Mouse (Mus musculus): ENCODE measurements at regions not wholly inside any gene's neighbourhood (a gene's known extent, or its start where the extent isn't known, plus 50 kb on each side); places are given as distances from the start of the nearest gene placed in this dataset.

DNA sequence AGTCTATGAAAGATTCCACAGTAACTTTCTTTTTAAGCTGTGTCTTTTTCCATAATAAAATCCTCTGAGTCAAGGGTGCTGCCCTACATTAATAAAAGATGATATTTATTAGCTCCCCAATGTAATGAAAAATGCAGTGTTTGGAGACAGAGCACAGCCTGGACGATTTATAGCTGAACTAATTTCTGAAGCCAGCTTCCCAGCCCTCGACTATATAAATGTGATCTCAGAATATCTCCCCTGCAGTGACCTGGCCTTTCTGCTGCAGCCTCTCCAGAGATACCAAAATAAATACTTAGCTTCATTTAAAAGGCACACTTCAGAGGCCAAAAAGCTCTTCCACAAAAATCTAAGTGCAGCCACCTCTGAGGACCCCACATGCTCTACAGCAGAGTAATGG, 534.7 kb downstream of the Zfp619 start:
- no peak for DNase-seq

DNA sequence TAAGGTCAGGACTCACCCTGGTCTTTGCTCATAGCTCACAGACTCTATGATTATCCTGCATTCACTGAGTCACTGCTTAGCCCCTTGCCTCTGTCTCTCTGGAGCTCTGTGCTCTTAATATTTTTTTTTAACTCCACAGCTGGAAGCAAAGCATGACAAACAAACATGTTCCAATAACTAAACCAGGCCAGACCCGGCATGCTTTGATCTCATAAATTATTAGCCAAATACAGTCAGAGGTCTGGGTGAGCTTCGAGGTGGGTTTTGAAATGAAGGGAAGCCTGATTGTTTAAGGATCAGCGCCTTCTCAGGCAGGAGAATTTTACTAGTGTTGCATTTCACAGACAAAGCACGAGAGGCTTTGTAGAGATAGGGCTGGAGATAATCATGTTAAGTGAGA, 541.3 kb downstream of the Zfp619 start:
- no peak for DNase-seq

DNA sequence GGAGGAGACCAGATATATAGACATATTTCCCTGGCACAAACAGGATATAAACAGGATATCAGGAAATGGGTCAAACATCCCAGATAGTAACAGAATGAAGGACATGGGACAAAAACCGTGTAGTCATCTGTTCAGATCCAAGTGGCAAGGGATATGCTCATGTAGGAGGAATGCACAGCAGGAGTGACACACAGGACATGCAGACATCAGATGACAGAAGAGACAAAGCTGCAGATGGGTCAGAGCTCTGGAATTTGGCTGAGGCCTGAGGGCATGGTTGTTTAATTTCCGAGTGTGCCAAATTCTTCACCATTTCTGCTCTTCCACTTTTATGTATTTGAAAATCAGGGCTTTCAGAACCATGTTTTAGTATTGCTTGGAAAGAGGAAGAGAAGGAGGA, 547.1 kb downstream of the Zfp619 start:
- DNase-seq: no peak

DNA sequence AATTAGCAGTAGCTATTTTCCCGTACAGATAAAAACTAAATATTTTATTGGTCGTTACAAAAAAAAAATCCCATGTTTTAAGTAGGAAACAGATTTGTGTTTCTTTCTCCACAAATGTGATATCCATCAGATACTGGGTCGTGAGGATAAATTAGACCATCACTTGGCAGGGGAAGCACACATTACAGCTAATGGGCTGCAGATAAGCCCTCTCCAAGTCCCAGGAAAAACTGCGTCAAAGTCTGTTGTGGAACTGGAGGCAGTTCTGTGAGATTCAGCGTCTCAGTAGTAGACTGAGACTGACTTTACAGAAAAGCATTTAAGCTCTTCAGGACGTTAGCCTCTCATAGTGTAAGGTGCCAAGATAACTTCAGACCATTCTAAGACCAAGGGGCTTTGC, 548.0 kb downstream of the Zfp619 start:
- peak; percentile 19 for DNase-seq

DNA sequence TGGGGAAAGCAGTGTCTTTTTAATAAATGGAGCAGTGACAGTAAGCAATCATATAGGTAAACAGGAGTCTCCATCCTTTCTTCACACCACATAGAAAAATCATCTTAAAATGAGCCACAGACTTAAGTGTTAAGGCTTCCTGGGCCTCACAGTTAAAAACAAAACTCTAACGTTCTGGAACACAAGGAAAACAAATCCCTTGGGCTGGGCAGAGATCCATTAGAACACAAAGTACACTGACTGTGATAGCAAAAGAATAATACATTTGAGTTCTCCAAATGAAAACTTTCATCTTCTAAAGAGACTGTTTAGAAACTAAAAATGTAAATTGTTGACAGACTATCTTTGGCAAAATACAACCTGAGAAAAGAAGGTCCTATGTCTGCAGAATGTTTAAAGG, 549.8 kb downstream of the Zfp619 start:
- DNase-seq: no peak

DNA sequence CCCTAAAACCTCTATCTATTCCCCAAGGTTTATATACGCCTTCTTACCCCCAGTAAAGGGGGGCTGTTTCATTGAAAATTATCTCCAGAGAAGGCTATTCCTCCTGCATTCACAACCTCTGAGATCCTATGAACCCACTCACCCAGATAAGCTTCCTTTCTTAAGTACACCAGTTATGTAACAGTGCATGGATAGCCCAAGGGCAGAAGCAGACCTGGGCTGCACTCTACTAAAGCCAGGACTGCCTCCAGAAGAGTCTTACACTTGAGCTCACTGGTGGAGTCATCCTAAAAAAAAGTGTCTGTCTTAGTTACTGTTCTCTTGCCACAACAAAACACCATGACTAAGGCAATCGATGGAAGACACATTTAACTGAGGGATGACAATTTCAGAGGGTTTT, 553.7 kb downstream of the Zfp619 start:
- no peak for DNase-seq

DNA sequence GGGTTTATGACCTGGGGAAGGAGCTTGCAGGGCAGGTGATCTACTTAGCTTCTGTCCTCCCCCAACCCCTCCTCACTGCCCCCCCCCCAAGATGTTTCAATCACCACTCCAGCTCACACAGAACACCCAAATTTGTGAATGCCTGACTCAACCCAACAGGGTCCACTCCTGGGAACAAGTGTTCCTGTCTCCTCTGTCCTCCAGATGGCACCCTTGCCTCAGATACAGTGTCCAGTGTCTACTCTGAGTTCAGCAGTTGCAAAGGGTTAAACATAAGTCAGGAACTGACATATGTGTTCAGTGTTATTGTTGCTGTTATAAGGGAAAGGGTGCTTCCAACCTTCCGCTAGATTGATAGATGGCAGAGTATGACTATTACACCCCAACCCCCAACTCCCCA, 554.9 kb downstream of the Zfp619 start:
- no peak for DNase-seq

DNA sequence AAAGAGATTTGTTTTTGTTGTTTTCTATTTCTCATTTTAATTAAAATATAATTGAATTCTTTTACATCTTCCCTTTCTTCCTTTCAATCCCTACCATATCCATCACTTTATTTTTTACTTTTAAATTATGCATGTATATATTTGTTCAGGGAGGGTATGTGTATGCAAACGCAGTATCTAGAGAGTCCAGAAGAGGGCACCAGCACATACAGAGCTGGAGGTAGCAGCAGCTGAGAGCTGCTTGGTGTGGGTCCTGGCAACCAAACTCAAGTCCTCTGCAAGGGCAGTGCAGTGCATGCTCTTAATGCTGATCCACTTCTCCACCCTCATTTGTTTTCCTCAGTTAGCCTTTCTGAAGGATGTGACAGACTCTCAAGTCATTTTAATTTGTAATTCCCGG, 568.7 kb downstream of the Zfp619 start:
- peak; percentile 2 for DNase-seq

DNA sequence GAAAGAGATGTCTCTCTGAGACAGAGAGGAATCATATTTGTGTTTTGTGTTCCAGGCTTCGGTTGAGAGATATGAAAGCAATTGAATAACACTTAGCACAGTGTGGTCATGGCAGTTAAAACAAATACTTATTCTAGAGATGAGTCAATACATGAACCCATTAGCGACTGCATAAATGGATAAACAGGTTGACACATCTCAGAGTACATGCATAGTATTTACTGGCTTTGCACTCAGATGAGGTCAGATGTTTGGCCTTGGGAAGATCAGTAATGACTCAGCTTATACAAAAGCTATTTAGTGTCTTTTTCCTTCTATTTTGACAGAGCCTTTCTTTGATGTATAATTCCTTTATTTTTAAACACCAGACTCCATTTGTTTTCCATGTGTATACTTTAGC, 579.5 kb downstream of the Zfp619 start:
- DNase-seq: no peak

DNA sequence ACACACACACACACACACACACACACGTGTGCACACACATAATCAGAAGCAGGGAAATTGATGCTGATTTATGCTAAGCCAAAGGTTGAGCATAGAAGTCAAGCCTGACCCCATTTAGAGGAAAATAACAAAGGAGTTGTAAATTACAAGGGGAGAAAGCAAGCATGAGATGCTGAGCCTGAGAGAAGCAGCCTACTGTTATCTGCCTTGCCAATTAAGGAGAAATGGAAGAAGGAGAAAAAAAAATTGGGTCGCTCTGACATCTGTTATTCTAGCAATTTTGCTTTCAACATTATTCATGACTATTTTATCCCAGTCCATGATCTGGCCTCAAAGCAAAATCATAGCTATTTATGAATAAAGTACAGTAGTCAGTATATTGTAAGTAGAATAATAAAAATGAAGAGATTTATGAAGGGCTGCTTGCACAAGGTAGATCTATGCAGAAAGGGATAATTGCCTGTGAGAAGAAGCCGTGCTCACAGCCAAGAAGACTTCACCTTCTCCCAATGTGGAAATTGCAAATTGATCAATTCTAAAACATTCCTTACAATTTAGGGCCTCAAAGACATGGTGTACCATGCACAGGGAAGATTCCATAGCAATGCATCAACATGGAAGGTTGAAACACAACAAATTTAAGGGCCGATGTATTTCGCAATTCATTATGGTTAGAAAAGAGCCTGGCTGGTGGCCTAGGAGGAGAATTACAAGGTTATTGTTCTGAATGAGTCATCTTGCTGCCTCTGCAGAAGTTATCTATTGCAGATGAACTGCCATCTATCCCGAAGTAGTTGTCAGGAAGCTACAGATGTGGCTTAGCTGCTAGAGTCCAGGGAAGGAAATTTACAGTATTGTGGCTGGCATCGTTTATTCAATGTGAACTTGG, 585.7 kb downstream of the Zfp619 start:
- no peak for DNase-seq

DNA sequence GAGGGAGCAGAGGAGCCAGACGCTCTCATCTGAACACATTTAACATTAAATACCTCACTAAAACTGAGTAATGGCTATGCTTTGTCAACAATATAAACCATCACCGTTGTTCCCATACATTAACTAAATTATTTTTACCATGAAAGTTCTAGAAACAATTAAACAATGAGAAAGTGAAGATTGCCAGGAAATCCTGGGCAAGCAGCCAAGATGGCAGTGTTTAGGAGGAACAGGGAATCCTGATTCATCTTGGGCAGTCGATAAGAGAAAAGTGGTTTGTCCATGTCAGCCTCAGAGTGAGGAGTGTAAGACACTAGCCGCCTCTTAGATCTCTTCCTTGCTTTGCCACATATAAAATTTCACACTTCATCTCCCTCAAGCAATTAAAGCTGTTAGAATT, 625.3 kb downstream of the Zfp619 start:
- no peak for DNase-seq

DNA sequence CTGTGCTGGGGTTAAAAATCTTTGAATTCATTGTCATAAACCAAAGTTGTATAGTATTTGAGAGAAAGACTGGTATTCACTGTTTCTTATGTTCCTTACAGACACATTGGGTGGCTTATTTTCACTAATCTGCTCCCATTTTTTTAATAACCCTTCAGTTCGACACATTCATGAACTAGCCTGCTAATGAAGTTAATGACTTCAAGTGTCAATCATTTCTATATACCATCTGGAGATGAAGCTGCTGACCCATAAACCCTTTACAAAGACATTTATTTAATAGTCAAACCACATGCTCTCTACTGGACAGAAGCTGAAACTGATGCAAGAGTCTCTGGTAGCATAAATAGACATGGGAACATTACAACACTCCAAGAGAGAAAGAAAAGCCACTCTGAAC, 626.9 kb downstream of the Zfp619 start:
- DNase-seq: no peak

DNA sequence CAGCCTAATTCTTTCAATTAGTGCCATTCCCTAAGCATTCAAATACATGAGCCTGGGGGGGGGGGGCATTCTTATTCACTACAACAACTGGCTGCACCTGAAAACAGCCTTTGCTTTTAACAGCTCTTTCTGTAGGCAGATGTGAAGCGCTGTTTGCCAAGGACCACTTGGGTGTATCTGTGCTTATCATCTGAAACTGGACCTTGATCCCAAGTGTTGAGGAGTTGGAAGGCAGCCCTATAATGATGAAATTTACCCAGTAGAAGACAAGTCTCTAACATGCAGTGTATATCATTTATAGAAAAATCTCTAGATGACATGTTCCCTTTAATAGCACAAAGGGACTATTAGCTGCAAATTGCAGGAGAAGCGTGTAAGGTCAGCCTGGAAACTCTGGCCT, 660.0 kb downstream of the Zfp619 start:
- DNase-seq: no peak

DNA sequence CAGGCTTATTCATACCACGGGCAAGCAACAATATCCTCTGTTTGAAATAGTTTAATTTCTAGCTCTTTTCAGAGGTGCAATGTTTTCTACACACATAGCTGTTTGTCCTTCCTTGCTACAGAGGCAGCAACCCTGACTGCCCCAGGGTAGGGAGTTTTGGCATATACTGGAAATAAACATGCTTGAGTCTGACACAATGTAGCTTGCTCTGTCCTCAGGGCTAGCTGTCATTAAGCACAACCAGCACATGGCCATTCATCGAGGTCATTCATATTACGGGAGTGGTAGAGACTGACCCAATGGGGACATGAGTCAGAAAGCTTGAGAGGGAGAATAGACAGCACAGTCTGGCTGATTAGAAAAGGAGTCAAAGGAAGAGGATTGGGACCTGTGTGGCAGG, 677.8 kb downstream of the Zfp619 start:
- DNase-seq: no peak

DNA sequence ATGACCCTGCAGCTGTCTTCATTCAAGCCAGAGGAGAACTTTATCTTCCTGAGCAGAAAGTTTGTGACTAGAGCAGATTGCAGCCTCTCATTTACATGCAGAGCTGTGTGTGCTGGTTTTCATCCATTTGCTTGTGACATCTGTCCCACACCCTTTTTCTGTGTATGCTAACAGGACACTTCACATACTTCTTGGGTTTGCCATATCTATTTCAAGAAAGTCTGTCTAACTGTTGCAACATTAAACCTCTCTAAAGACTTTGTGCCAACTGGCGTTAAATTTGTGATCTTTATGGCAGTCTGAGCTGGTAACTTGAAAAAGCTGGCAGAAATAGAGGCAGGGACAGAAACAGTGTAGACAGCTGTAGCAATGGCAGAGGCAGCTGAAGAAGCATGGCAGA, 685.0 kb downstream of the Zfp619 start:
- DNase-seq: no peak

DNA sequence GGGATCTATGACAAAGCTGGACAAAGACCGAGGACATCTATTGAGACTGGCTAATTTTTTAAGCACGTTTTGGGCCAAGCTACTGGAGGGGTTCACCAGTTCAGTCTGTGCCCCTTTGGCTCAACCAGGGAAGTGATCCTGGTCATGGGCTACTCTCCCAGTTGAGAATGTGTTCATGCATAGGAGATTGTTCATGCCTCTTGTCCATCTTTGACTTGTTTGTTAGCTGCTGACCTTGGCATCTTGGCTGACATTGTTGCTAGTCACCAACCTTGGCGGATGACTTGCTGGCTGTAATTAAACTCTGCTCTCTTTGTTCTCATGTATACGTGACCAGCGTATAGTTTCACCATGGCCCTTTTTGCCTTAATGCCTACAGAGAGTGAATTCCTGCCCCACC, 686.2 kb upstream of the Vstm2b start:
- DNase-seq: no peak

DNA sequence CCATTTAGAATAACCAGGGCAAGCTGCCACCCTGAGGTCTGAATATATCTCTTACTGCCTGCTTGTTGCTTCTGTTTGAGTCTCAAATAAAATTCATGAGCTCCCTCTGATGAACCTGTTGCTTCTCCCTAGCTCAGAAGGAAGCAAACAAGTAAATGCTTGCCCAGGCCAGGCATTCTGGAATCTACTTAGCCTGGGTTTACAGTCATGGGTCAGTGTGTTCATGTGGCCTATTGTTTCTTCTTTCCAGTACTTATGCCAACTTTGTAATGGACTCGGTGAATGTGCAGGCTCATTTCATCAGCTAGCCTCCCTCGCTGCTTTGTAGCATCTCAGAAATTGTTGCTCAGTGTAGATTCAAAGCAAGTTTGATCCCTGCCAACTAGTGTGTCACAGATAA, 685.6 kb upstream of the Vstm2b start:
- no peak for DNase-seq

DNA sequence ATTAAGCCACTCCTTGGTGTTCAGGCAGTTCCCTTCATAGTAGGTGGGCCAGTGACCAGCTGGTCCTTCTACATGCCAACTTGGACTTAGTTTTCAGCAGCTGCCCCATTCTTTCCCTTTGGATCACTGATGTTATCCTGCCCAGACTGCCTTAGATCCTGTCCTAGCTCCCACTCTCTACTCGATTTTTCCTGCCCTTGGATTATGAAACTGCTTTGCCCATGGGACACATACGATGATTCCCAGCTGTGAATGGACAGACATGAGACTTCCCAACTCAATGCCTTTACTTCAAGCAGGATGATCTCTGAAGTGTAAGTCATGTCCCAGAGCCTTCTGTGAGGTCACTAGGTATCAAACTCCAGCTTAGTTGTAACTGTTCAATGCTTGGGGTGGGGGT, 684.5 kb upstream of the Vstm2b start:
- no peak for DNase-seq

DNA sequence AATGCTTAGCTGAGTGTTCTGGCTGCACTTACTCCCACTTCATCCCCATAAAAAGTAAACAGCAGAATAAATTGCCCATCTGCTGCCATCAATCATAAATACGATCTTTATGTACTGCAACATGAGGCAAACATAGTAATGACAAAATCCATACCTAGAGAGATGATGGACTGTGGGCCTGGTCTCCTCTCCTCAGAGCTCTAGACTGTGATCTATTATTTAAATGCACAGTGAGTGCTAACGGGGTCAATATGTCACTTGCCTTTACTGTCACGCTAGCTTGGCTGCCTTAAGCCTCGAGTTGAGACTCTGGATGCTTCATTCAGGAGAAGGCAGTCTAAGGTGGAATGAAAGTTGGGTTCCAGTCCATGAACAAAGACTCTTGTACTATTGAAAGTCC, 683.7 kb upstream of the Vstm2b start:
- DNase-seq: no peak

DNA sequence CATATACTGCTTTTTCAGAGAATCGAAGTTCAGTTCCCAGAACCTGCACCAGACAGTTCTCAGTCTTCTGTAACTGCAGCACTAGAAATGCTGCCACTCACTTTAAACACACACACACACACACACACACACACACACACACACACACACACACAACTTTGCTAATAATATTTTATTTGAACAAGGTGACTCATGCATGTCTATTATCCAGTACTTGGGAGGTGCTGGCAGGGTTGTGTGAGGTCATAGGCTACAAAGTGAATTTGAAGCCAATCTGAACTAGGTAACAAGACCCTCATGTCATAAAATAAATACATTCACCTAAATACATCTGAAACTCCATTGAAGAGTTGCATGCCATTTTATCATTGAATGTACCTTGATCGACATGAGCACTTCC, 682.9 kb upstream of the Vstm2b start:
- no peak for DNase-seq

DNA sequence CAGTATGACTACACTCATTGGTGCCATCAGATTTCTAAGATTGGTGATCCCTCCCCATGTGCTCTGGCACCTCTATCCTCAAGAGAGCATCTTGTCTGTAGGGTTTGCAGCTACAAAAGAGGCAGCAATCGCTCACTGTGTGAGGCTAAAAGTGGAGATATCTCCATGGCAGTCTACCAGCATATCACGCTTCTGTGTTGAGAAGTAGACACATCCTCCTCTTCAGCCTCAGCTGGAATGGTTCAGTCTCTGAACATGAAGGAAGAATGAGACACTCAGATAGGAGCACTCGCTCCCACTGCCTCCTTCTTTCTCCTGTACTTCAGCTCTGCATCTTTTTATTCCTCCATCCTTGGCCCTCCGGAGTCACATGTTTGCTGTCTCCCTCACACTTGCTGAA, 677.6 kb upstream of the Vstm2b start:
- no peak for DNase-seq

DNA sequence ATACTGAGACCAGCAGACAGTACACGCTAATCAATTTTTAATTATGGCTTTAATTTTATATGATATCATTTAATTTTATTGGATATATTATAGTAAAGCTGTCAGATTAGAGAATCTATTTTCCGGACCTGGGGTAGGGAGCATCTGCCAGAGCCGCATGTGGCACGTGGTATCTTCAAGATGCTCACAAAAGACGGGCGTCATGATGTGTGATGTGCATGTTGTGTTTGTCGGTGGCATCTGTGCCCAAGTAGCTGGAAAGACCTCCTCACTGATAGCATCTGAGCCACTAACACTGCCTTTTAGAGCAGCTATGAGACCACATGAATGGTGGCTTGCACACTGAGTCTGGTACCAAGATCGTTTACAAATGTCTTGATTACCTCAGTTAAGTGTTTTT, 652.9 kb upstream of the Vstm2b start:
- no peak for DNase-seq

DNA sequence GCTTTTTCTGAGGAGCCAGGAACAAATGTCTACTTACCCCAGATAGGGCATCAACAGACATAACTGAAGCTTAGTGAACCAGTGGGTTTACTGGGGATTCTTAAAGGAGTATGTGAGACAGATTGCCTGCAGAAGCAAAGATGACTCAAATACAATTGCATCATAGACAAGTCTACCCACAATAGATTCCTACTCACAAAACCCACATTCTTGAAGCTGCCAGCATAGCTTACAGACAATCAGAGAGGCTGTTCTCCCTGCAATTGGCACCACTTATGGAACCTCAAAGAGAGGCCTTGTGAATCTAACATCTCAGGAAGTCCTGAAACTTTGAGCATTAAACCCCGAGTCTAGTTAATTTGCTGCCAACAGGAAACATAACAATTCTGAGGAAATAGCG, 649.6 kb upstream of the Vstm2b start:
- no peak for DNase-seq

DNA sequence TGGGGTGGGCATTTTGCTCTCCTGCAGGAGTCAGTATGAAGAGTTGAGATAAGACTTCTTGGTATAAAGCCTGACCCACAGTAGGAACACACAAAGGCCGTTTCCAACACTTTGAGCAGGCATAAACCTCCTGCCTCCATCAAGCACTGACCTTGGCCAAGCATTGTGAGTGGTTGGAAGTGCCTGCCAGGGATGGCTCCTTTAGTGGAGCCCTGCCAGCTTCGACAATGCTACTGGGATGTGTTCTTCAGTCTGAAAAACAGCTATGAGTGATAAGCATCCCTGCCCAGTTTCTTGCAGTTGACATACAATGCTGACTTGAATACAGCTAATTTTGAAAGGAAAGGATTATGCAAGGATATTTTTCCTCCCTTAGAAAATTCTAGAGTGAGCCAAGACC, 644.6 kb upstream of the Vstm2b start:
- DNase-seq: no peak

DNA sequence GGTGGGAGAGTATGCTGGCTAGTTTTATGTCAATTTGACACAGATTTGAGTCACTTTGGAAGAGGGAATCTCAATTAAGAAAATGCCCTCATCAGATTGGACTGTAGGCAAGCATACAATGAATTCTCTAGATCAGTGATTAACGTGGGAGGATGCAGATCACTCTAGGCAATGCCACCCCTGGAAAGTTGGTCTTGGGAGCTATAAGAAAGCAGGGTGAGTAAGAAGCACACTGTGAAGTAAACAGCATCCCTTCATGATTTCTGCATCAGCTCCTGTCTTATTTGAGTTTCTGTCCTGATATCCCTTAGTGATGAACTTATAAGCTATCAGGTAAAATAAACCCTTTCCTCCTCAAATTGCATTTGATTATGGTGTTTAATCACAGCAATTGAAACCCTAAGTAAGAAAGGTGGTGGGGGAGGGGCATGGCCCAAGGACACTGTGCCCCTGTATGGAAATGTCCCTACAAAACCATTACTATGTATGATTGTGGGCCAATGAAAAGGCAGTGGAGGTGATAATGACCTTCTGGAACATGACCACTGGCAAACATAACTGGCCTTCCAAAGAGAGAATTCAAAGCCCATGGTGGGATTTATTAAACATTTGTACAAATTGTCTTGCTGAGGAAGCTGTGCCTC, 640.3 kb upstream of the Vstm2b start:
- no peak for DNase-seq
